Mouse (Mus musculus): ENCODE measurements around the gene Camk1. TPM values are rescaled to one million over a fixed set of nuclear protein-coding genes. Genes with fewer than 3 reads are reported as not detected.

Camk1 gene
- polyA plus RNA-seq, 1 experiment from 2014 or later: 117 TPM

GRCm38 (mm10) chr6:113296046-113296445 is 47.7 kb downstream of the Camk1 start:
- no peak overlapping the region for H3K27ac ChIP-seq (ENCODE audit: low read length)
- ATAC-seq (ENCODE audit: low FRiP score, low TSS enrichment): no peak
- no peak overlapping the region for H3K4me2 ChIP-seq (replicated peaks; ENCODE audit: low read depth, low read length)
- H3K27me3 ChIP-seq (ENCODE audit: insufficient read depth, low read length): no peaks in the 10 kb centered on the region
- H3K36me3 ChIP-seq (ENCODE audit: insufficient read depth, low read length): no peaks in the 10 kb centered on the region
- no peaks in the 10 kb centered on the region for H3K4me1 ChIP-seq (ENCODE audit: insufficient read depth, low read length)
- H3K4me3 ChIP-seq (ENCODE audit: low read length): no peak overlapping the region
- no peaks in the 10 kb centered on the region for H3K9me3 ChIP-seq (ENCODE audit: low read length)
- H3K9ac ChIP-seq (replicated peaks; ENCODE audit: low read length): no peak overlapping the region
- WGBS: 82% methylated on average over 2 of the region's 2 CpGs

DNA sequence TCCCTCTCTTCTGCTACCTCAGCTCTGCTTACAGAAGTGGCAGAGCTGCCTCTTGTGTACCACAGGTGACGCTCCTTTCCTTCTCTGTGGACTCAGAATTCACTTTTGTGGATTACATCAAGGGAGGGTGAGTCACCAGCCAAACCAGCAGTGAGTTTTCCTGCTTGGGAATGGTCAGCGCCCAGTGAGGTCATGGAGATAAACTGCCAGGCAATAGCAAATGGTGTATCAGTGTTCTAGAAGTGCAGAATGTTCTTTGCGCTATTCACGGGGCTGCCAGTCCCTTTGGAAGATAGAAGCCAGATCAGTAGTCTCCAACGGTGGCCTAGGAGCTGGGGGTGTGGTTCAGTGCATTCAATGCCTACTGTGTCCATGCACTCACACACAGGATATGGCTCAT is 50.8 kb downstream of the Camk1 start:
- Histone ChIP-seq H3K27me3 (ENCODE audit: insufficient read depth, low read length) (no peaks in the 10 kb centered on the region), H3K27ac (ENCODE audit: low read length) (no peak overlapping the region), H3K4me1 (ENCODE audit: insufficient read depth, low read length) (no peaks in the 10 kb centered on the region), H3K4me3 (ENCODE audit: low read length) (no peak overlapping the region), H3K9ac (replicated peaks; ENCODE audit: low read length) (no peak overlapping the region), H3K36me3 (ENCODE audit: insufficient read depth, low read length) (no peaks in the 10 kb centered on the region), H3K4me2 (replicated peaks; ENCODE audit: low read depth, low read length) (no peak overlapping the region), H3K9me3 (ENCODE audit: low read length) (no peaks in the 10 kb centered on the region)
- WGBS: 71% methylated on average over 5 of the region's 5 CpGs
- no peak for ATAC-seq (ENCODE audit: low FRiP score, low TSS enrichment)

GRCm38 (mm10) chr6:113290346-113290745 is 53.4 kb downstream of the Camk1 start:
- H3K27ac ChIP-seq (ENCODE audit: low read length): no peak overlapping the region
- no peak overlapping the region for H3K9ac ChIP-seq (replicated peaks; ENCODE audit: low read length)
- no peaks in the 10 kb centered on the region for H3K27me3 ChIP-seq (ENCODE audit: insufficient read depth, low read length)
- no peak for ATAC-seq (ENCODE audit: low FRiP score, low TSS enrichment)
- no peaks in the 10 kb centered on the region for H3K9me3 ChIP-seq (ENCODE audit: low read length)
- no peak overlapping the region for H3K4me3 ChIP-seq (ENCODE audit: low read length)
- H3K4me1 ChIP-seq (ENCODE audit: insufficient read depth, low read length): no peaks in the 10 kb centered on the region
- WGBS: 70% methylated on average over 6 of the region's 6 CpGs
- H3K36me3 ChIP-seq (ENCODE audit: insufficient read depth, low read length): no peaks in the 10 kb centered on the region
- no peak overlapping the region for H3K4me2 ChIP-seq (replicated peaks; ENCODE audit: low read depth, low read length)

DNA sequence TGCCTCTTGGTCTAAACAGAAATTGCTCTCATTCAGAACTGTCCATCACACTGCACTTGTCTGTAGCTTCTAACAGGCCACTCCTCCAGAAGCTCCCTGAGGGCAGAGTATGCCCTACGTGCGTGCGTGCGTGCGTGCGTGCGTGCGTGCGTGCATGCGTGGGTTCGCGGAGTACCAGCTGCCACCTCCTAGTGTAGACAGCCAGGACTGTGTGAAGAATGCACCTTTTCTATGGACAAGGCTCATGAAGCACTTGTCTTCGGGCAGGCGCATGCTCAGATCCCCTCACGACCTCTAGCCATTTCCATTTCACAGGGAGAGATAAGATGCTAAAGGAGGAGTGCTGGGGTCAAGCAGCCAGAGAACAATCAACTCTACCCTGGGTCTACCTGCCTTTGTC is 54.4 kb downstream of the Camk1 start:
- no peak overlapping the region for H3K27ac ChIP-seq (ENCODE audit: low read length)
- no peak overlapping the region for H3K4me3 ChIP-seq (ENCODE audit: low read length)
- WGBS: 82% methylated on average over 15 of the region's 15 CpGs
- peaks cover 9% of the 10 kb centered on the region for H3K27me3 ChIP-seq (ENCODE audit: insufficient read depth, low read length)
- no peaks in the 10 kb centered on the region for H3K9me3 ChIP-seq (ENCODE audit: low read length)
- H3K36me3 ChIP-seq (ENCODE audit: insufficient read depth, low read length): no peaks in the 10 kb centered on the region
- no peak overlapping the region for H3K9ac ChIP-seq (replicated peaks; ENCODE audit: low read length)
- H3K4me1 ChIP-seq (ENCODE audit: insufficient read depth, low read length): no peaks in the 10 kb centered on the region
- H3K4me2 ChIP-seq (replicated peaks; ENCODE audit: low read depth, low read length): no peak overlapping the region
- no peak for ATAC-seq (ENCODE audit: low FRiP score, low TSS enrichment)

DNA sequence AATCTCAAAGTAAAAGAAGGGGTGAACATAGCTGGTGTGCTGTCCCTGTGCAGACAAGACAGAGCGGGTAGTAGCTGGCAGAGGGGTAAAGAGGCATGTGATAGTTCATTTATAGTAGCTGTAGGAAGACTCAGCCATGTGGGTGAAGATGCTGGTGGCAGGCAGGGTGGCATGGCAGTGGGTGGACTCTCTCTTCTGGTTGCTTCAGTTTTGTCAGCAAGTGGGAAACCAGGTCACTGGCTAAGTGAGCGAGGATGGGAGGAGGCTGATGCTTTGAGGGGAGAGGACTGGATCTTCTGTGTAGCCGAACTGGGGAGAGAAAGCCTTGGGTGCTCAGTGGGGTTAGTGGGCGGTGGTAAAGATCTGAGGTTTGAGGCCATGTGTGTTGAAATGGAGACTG is 56.5 kb downstream of the Camk1 start:
- H3K9me3 ChIP-seq (ENCODE audit: low read length): no peaks in the 10 kb centered on the region
- no peak for ATAC-seq (ENCODE audit: low FRiP score, low TSS enrichment)
- H3K36me3 ChIP-seq (ENCODE audit: insufficient read depth, low read length): no peaks in the 10 kb centered on the region
- no peak overlapping the region for H3K9ac ChIP-seq (replicated peaks; ENCODE audit: low read length)
- no peak overlapping the region for H3K27ac ChIP-seq (ENCODE audit: low read length)
- peaks cover 4% of the 10 kb centered on the region for H3K4me1 ChIP-seq (ENCODE audit: insufficient read depth, low read length)
- 63% methylated on average over 4 of the region's 4 CpGs for WGBS
- peaks cover 31% of the 10 kb centered on the region for H3K27me3 ChIP-seq (ENCODE audit: insufficient read depth, low read length)
- H3K4me2 ChIP-seq (replicated peaks; ENCODE audit: low read depth, low read length): no peak overlapping the region
- H3K4me3 ChIP-seq (ENCODE audit: low read length): no peak overlapping the region

GRCm38 (mm10) chr6:113286316-113286715 is 57.5 kb downstream of the Camk1 start:
- no peak overlapping the region for H3K4me3 ChIP-seq (ENCODE audit: low read length)
- WGBS: 48% methylated on average over 1 of the region's 1 CpGs
- H3K27ac ChIP-seq (ENCODE audit: low read length): no peak overlapping the region
- H3K4me2 ChIP-seq (replicated peaks; ENCODE audit: low read depth, low read length): no peak overlapping the region
- H3K27me3 ChIP-seq (ENCODE audit: insufficient read depth, low read length): peaks cover 36% of the 10 kb centered on the region
- no peak overlapping the region for H3K9ac ChIP-seq (replicated peaks; ENCODE audit: low read length)
- ATAC-seq (ENCODE audit: low FRiP score, low TSS enrichment): no peak
- H3K36me3 ChIP-seq (ENCODE audit: insufficient read depth, low read length): no peaks in the 10 kb centered on the region
- H3K4me1 ChIP-seq (ENCODE audit: insufficient read depth, low read length): peaks cover 6% of the 10 kb centered on the region
- no peaks in the 10 kb centered on the region for H3K9me3 ChIP-seq (ENCODE audit: low read length)

DNA sequence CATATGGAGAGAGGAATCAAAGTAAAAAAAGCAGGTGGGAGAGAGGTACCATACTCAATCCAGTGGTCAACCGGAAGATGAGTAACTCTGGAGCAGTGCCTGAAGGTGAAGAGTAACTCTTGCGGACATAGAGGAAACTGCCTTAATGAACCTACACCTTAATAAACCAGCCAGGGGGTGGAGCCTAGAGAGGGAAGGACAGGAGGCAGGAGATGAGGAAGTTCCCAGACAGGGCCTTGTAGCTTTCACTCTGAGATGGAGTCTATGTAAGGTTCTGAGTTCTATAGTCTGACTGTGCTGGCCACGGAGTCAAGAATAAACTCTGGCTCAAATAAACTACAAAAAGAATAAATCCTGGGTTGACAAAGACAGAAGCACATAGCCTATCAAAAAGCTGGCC is 58.9 kb downstream of the Camk1 start:
- Histone ChIP-seq H3K27ac (ENCODE audit: low read length) (no peak overlapping the region), H3K4me3 (ENCODE audit: low read length) (no peak overlapping the region), H3K9ac (replicated peaks; ENCODE audit: low read length) (no peak overlapping the region), H3K4me2 (replicated peaks; ENCODE audit: low read depth, low read length) (no peak overlapping the region), H3K27me3 (ENCODE audit: insufficient read depth, low read length) (peaks cover 36% of the 10 kb centered on the region), H3K4me1 (ENCODE audit: insufficient read depth, low read length) (peaks cover 6% of the 10 kb centered on the region), H3K9me3 (ENCODE audit: low read length) (no peaks in the 10 kb centered on the region), H3K36me3 (ENCODE audit: insufficient read depth, low read length) (no peaks in the 10 kb centered on the region)
- WGBS: 87% methylated on average over 3 of the region's 3 CpGs
- no peak for ATAC-seq (ENCODE audit: low FRiP score, low TSS enrichment)

Other genes with a start within 250 kb of the Camk1 start
- 0.60 and 0.94 TPM in 2 replicates for gene Lhfpl4, start 148.6 kb downstream of the Camk1 start, polyA plus RNA-seq (2015; fragmentation: Nextera tagmentation; extraction: Ambion mirVana)
- gene Mtmr14, start 106.1 kb downstream of the Camk1 start, polyA plus RNA-seq (2015; fragmentation: Nextera tagmentation; extraction: Ambion mirVana): 35.5 and 37.0 TPM in 2 replicates
- 0.09 TPM in 1 of 2 replicates, not detected in the other for gene Cpne9, start 61.7 kb downstream of the Camk1 start, polyA plus RNA-seq (2015; fragmentation: Nextera tagmentation; extraction: Ambion mirVana)
- 19.0 and 22.1 TPM in 2 replicates for gene Brpf1, start 36.8 kb downstream of the Camk1 start, polyA plus RNA-seq (2015; fragmentation: Nextera tagmentation; extraction: Ambion mirVana)
- gene Ogg1, start 17.0 kb downstream of the Camk1 start, polyA plus RNA-seq (2015; fragmentation: Nextera tagmentation; extraction: Ambion mirVana): 17.4 and 19.4 TPM in 2 replicates
- 63.5 and 66.7 TPM in 2 replicates for gene Tada3, start 33.9 kb upstream of the Camk1 start, polyA plus RNA-seq (2015; fragmentation: Nextera tagmentation; extraction: Ambion mirVana)
- 401 and 410 TPM in 2 replicates for gene Arpc4, start 34.1 kb upstream of the Camk1 start, polyA plus RNA-seq (2015; fragmentation: Nextera tagmentation; extraction: Ambion mirVana)
- 3.4 and 4.4 TPM in 2 replicates for gene Ttll3, start 45.3 kb upstream of the Camk1 start, polyA plus RNA-seq (2015; fragmentation: Nextera tagmentation; extraction: Ambion mirVana)
- 31.5 and 31.7 TPM in 2 replicates for gene Rpusd3, start 75.4 kb upstream of the Camk1 start, polyA plus RNA-seq (2015; fragmentation: Nextera tagmentation; extraction: Ambion mirVana)
- gene Cidec, start 91.8 kb upstream of the Camk1 start, polyA plus RNA-seq (2015; fragmentation: Nextera tagmentation; extraction: Ambion mirVana): not detected in 2 replicates
- 115 and 121 TPM in 2 replicates for gene Jagn1, start 98.6 kb upstream of the Camk1 start, polyA plus RNA-seq (2015; fragmentation: Nextera tagmentation; extraction: Ambion mirVana)
- gene Il17re, start 114.5 kb upstream of the Camk1 start, polyA plus RNA-seq (2015; fragmentation: Nextera tagmentation; extraction: Ambion mirVana): 10.0 and 10.1 TPM in 2 replicates
- gene Il17rc, start 127.4 kb upstream of the Camk1 start, polyA plus RNA-seq (2015; fragmentation: Nextera tagmentation; extraction: Ambion mirVana): 18.2 and 31.0 TPM in 2 replicates
- 43.4 and 45.8 TPM in 2 replicates for gene Creld1, start 139.3 kb upstream of the Camk1 start, polyA plus RNA-seq (2015; fragmentation: Nextera tagmentation; extraction: Ambion mirVana)
- gene Prrt3, start 157.9 kb upstream of the Camk1 start, polyA plus RNA-seq (2015; fragmentation: Nextera tagmentation; extraction: Ambion mirVana): 0.97 and 0.99 TPM in 2 replicates
- 120 and 122 TPM in 2 replicates for gene Emc3, start 187.7 kb upstream of the Camk1 start, polyA plus RNA-seq (2015; fragmentation: Nextera tagmentation; extraction: Ambion mirVana)
- gene Fancd2, start 187.7 kb upstream of the Camk1 start, polyA plus RNA-seq (2015; fragmentation: Nextera tagmentation; extraction: Ambion mirVana): 10.7 and 12.0 TPM in 2 replicates

Data from kidney, embryonic 16.5 days (tissue).